Mouse (Mus musculus): Measurements from ENCODE around the gene Vmn2r99.

The Vmn2r99 gene

GRCm38 (mm10) chr17:19361649-19362048 lies at the start of gene Vmn2r99:
Gene Vmn2r99, plus strand, starts transcription at chr17:19361949.
- DNase-seq (ENCODE audit: low spot score in 2 of 2) = no peak

GRCm38 (mm10) chr17:19437623-19438022 lies 75.9 kb downstream of the Vmn2r99 start:
- DNase-seq (ENCODE audit: low spot score in 2 of 2) = no peak

- DNase-seq (ENCODE audit: low spot score in 2 of 2) = no peak
Measured at GRCm38 (mm10) chr17:19444932-19445331, 83.2 kb downstream of the Vmn2r99 start.

All from thymus, postnatal 10 days (tissue).